Mouse (Mus musculus): Measurements from ENCODE around the gene Itga2b.

The Itga2b gene

GRCm38 (mm10) chr11:102455740-102456396 lies 14.1 kb downstream of the Itga2b start:
- DNase-seq (ENCODE audit: low spot score in 2 of 2) = peak in 1 of 2 experiments; percentile 32

GRCm38 (mm10) chr11:102453131-102453530 lies 16.8 kb downstream of the Itga2b start:
- no peak for DNase-seq (ENCODE audit: low spot score in 2 of 2)

- no peak for DNase-seq (ENCODE audit: low spot score in 2 of 2)
Measured at GRCm38 (mm10) chr11:102449043-102450008, 20.6 kb downstream of the Itga2b start.

GRCm38 (mm10) chr11:102448327-102448726 lies 21.6 kb downstream of the Itga2b start:
- no peak for DNase-seq (ENCODE audit: low spot score in 2 of 2)

- DNase-seq (ENCODE audit: low spot score in 2 of 2) = peak; percentile 48 to 83
Measured at GRCm38 (mm10) chr11:102447497-102447896, 22.4 kb downstream of the Itga2b start, which contains the start of gene Fam171a2. TSS of gene Fam171a2 (minus strand) at chr11:102447682.

- DNase-seq (ENCODE audit: low spot score in 2 of 2) = no peak
Measured at GRCm38 (mm10) chr11:102446581-102447461, 23.1 kb downstream of the Itga2b start.

- DNase-seq (ENCODE audit: low spot score in 2 of 2) = no peak
Measured at GRCm38 (mm10) chr11:102445891-102446361, 24.0 kb downstream of the Itga2b start.

- DNase-seq (ENCODE audit: low spot score in 2 of 2) = no peak
Measured at GRCm38 (mm10) chr11:102445264-102445890, 24.5 kb downstream of the Itga2b start.

- DNase-seq (ENCODE audit: low spot score in 2 of 2) = no peak
Measured at GRCm38 (mm10) chr11:102444781-102445180, 25.1 kb downstream of the Itga2b start.

- DNase-seq (ENCODE audit: low spot score in 2 of 2) = no peak
Measured at GRCm38 (mm10) chr11:102444321-102444720, 25.6 kb downstream of the Itga2b start.

- no peak for DNase-seq (ENCODE audit: low spot score in 2 of 2)
Measured at GRCm38 (mm10) chr11:102443740-102444139, 26.2 kb downstream of the Itga2b start.

- DNase-seq (ENCODE audit: low spot score in 2 of 2) = no peak
Measured at GRCm38 (mm10) chr11:102442089-102442488, 27.8 kb downstream of the Itga2b start.

GRCm38 (mm10) chr11:102441434-102441833 lies 28.5 kb downstream of the Itga2b start:
- DNase-seq (ENCODE audit: low spot score in 2 of 2) = no peak

GRCm38 (mm10) chr11:102440255-102440654 lies 29.7 kb downstream of the Itga2b start:
- DNase-seq (ENCODE audit: low spot score in 2 of 2) = no peak

- DNase-seq (ENCODE audit: low spot score in 2 of 2) = no peak
Measured at GRCm38 (mm10) chr11:102439093-102440082, 30.5 kb downstream of the Itga2b start.

GRCm38 (mm10) chr11:102438212-102439092 lies 31.5 kb downstream of the Itga2b start:
- DNase-seq (ENCODE audit: low spot score in 2 of 2) = peak in 1 of 2 experiments; percentile 74

- DNase-seq (ENCODE audit: low spot score in 2 of 2) = no peak
Measured at GRCm38 (mm10) chr11:102437120-102438061, 32.5 kb downstream of the Itga2b start.

GRCm38 (mm10) chr11:102436471-102436790 lies 33.5 kb downstream of the Itga2b start:
- DNase-seq (ENCODE audit: low spot score in 2 of 2) = no peak

All from thymus, postnatal 10 days (tissue).